Mouse (Mus musculus) MEL (cell line): ENCODE data around the gene Runx1. TPM values are rescaled to one million over a fixed set of nuclear protein-coding genes. Genes with fewer than 3 reads are reported as not detected.

Experiments used
- DNase-seq: peaks from one replicate; pipeline ENCODE4 v3.0.0; 2011; ENCODE audit warnings: low read depth, low spot score
- H3K27ac ChIP-seq: 2 replicates; pipeline ENCODE4 v1.5.1; 2012; ENCODE audit warnings: low read depth, mild to moderate bottlenecking, control low read depth, low read length, moderate library complexity; ENCODE audit not compliant: control insufficient read depth
- H3K27me3 ChIP-seq, 2 experiments: fragments of 150-350 bp in 1 of 2; sonication (generic) in 1 of 2; 2 replicates each; pipeline ENCODE4 v1.6.1; 2012; ENCODE audit warnings: low read length in 2 of 2, mild to moderate bottlenecking in 2 of 2, improper control_type of control experiment in 1 of 2, moderate library complexity in 1 of 2; ENCODE audit not compliant: insufficient read depth in 2 of 2, control insufficient read depth in 1 of 2
- H3K36me3 ChIP-seq, 2 experiments: 2 replicates each; pipeline ENCODE4 v1.6.1; 2012 to 2014; ENCODE audit warnings: low read length in 2 of 2, improper control_type of control experiment in 1 of 2, inconsistent platforms in 1 of 2, mild to moderate bottlenecking in 1 of 2; ENCODE audit not compliant: insufficient read depth in 2 of 2, control insufficient read depth in 1 of 2
- H3K4me1 ChIP-seq, 2 experiments: fragments of 150-350 bp in 1 of 2; sonication (generic) in 1 of 2; 2 replicates each; pipeline ENCODE4 v1.6.1; 2012; ENCODE audit warnings: low read length in 2 of 2, improper control_type of control experiment in 1 of 2, mild to moderate bottlenecking in 1 of 2; ENCODE audit not compliant: insufficient read depth in 2 of 2, control insufficient read depth in 1 of 2
- H3K4me3 ChIP-seq, 2 experiments: fragments of 150-350 bp in 1 of 2; sonication (generic) in 1 of 2; 2 replicates each; pipeline ENCODE4 v1.5.1; 2012; ENCODE audit warnings: low read depth in 2 of 2, low read length in 2 of 2, mild to moderate bottlenecking in 2 of 2, moderate library complexity in 2 of 2, control low read depth in 1 of 2, improper control_type of control experiment in 1 of 2; ENCODE audit not compliant: control insufficient read depth in 1 of 2, insufficient read depth in 1 of 2
- H3K79me2 ChIP-seq: 2 replicates; pipeline ENCODE4 v1.6.1; 2012; ENCODE audit warnings: mild to moderate bottlenecking, low read length, moderate library complexity; ENCODE audit not compliant: control insufficient read depth, poor library complexity, insufficient read depth
- H3K9ac ChIP-seq: 2 replicates; pipeline ENCODE4 v1.6.1; 2012; ENCODE audit warnings: low read depth, mild to moderate bottlenecking, control low read depth, low read length, moderate library complexity; ENCODE audit not compliant: control insufficient read depth, poor library complexity, severe bottlenecking
- H3K9me3 ChIP-seq: fragments of 150-350 bp; sonication (generic); replicated peaks from 2 replicates; pipeline ENCODE4 v1.6.1; 2012; ENCODE audit warnings: mild to moderate bottlenecking, low read length, improper control_type of control experiment, moderate library complexity; ENCODE audit not compliant: insufficient read depth
- BHLHE40 ChIP-seq: IDR thresholded peaks from 2 replicates; pipeline ENCODE4 v1.6.1; 2012; ENCODE audit warnings: low read depth, mild to moderate bottlenecking, inconsistent platforms, low read length, improper control_type of control experiment, borderline replicate concordance
- CHD1 ChIP-seq: IDR thresholded peaks from 2 replicates; pipeline ENCODE4 v1.6.1; 2012; ENCODE audit warnings: low read depth, mild to moderate bottlenecking, inconsistent platforms, low read length, improper control_type of control experiment
- CHD2 ChIP-seq: IDR thresholded peaks from 2 replicates; pipeline ENCODE4 v1.6.1; 2011; ENCODE audit warnings: low read length, improper control_type of control experiment
- ELF1 ChIP-seq: IDR thresholded peaks from 2 replicates; pipeline ENCODE4 v1.6.1; 2014; ENCODE audit warnings: low read depth, mild to moderate bottlenecking, inconsistent platforms, low read length, improper control_type of control experiment, moderate library complexity
- EP300 ChIP-seq, 2 experiments: IDR thresholded peaks; 2 replicates each; pipeline ENCODE4 v1.6.1; 2011; ENCODE audit warnings: improper control_type of control experiment in 2 of 2, low read length in 2 of 2, low read depth in 1 of 2, mild to moderate bottlenecking in 1 of 2
- ETS1 ChIP-seq: IDR thresholded peaks from 2 replicates; pipeline ENCODE4 v1.6.1; 2012; ENCODE audit warnings: low read depth, mild to moderate bottlenecking, inconsistent platforms, low read length, improper control_type of control experiment, moderate library complexity
- GABPA ChIP-seq: IDR thresholded peaks from 2 replicates; pipeline ENCODE4 v1.6.1; 2012; ENCODE audit warnings: low read depth, mild to moderate bottlenecking, inconsistent platforms, low read length, improper control_type of control experiment, moderate library complexity
- GATA1 ChIP-seq: IDR thresholded peaks from 2 replicates; pipeline ENCODE4 v1.6.1; 2011; ENCODE audit warnings: low read depth, low read length, improper control_type of control experiment
- HCFC1 ChIP-seq: IDR thresholded peaks from 2 replicates; pipeline ENCODE4 v1.6.1; 2012; ENCODE audit warnings: low read depth, mild to moderate bottlenecking, inconsistent platforms, low read length, improper control_type of control experiment, moderate library complexity
- JUND ChIP-seq: IDR thresholded peaks from 2 replicates; pipeline ENCODE4 v1.6.1; 2011; ENCODE audit warnings: low read depth, mild to moderate bottlenecking, improper control_type of control experiment, low read length
- KAT2A ChIP-seq: conservative IDR thresholded peaks from 2 replicates; pipeline ENCODE4 v1.6.1; 2012; ENCODE audit warnings: low read depth, low read length, improper control_type of control experiment, inconsistent platforms
- MAFK ChIP-seq: IDR thresholded peaks from 2 replicates; pipeline ENCODE4 v1.6.1; 2011; ENCODE audit warnings: low read depth, mild to moderate bottlenecking, low read length, improper control_type of control experiment, borderline replicate concordance
- MAX ChIP-seq: IDR thresholded peaks from 2 replicates; pipeline ENCODE4 v1.6.1; 2011; ENCODE audit warnings: low read length, improper control_type of control experiment
- MAZ ChIP-seq: IDR thresholded peaks from 2 replicates; pipeline ENCODE4 v1.6.1; 2012; ENCODE audit warnings: low read depth, mild to moderate bottlenecking, inconsistent platforms, low read length, improper control_type of control experiment
- MEF2A ChIP-seq: IDR thresholded peaks from 2 replicates; pipeline ENCODE4 v1.6.1; 2014; ENCODE audit warnings: low read depth, mild to moderate bottlenecking, inconsistent platforms, low read length, improper control_type of control experiment; ENCODE audit not compliant: poor library complexity, insufficient replicate concordance, severe bottlenecking; ENCODE audit errors: extremely low read depth
- MXI1 ChIP-seq: IDR thresholded peaks from 2 replicates; pipeline ENCODE4 v1.6.1; 2011; ENCODE audit warnings: mild to moderate bottlenecking, low read depth, low read length, improper control_type of control experiment
- MYC ChIP-seq: IDR thresholded peaks from 2 replicates; pipeline ENCODE4 v1.6.1; 2011; ENCODE audit warnings: low read depth, mild to moderate bottlenecking, low read length, improper control_type of control experiment, moderate library complexity
- NRF1 ChIP-seq: IDR thresholded peaks from 2 replicates; pipeline ENCODE4 v1.6.1; 2014; ENCODE audit warnings: low read depth, mild to moderate bottlenecking, inconsistent platforms, low read length, improper control_type of control experiment, moderate library complexity; ENCODE audit not compliant: poor library complexity, insufficient read depth, severe bottlenecking
- POLR2A ChIP-seq, 2 experiments: IDR thresholded peaks; 2 replicates each; pipeline ENCODE4 v1.6.1; 2011 to 2012; ENCODE audit warnings: low read length in 2 of 2, mild to moderate bottlenecking in 2 of 2, control low read depth in 1 of 2, improper control_type of control experiment in 1 of 2, low read depth in 1 of 2, moderate library complexity in 1 of 2; ENCODE audit not compliant: control insufficient read depth in 1 of 2, insufficient read depth in 1 of 2, poor library complexity in 1 of 2
- POLR2AphosphoS2 ChIP-seq: IDR thresholded peaks from 2 replicates; pipeline ENCODE4 v1.6.1; 2011; ENCODE audit warnings: low read length, improper control_type of control experiment
- RAD21 ChIP-seq: IDR thresholded peaks from 2 replicates; pipeline ENCODE4 v1.6.1; 2011; ENCODE audit warnings: mild to moderate bottlenecking, low read depth, low read length, improper control_type of control experiment
- RCOR1 ChIP-seq: IDR thresholded peaks from 2 replicates; pipeline ENCODE4 v1.6.1; 2012; ENCODE audit warnings: low read depth, mild to moderate bottlenecking, inconsistent platforms, low read length, improper control_type of control experiment
- SIN3A ChIP-seq: IDR thresholded peaks from 2 replicates; pipeline ENCODE4 v1.6.1; 2012; ENCODE audit warnings: low read length, improper control_type of control experiment, inconsistent platforms
- SMC3 ChIP-seq: IDR thresholded peaks from 2 replicates; pipeline ENCODE4 v1.6.1; 2011; ENCODE audit warnings: low read depth, low read length, improper control_type of control experiment
- TAL1 ChIP-seq: IDR thresholded peaks from 2 replicates; pipeline ENCODE4 v1.6.1; 2012; ENCODE audit warnings: mild to moderate bottlenecking, inconsistent platforms, low read length, moderate library complexity, mixed read lengths
- TBP ChIP-seq: IDR thresholded peaks from 2 replicates; pipeline ENCODE4 v1.8.0; 2011; ENCODE audit warnings: low read depth, low read length, improper control_type of control experiment
- TCF12 ChIP-seq: IDR thresholded peaks from 2 replicates; pipeline ENCODE4 v1.6.1; 2014; ENCODE audit warnings: low read depth, mild to moderate bottlenecking, inconsistent platforms, low read length, improper control_type of control experiment, moderate library complexity
- UBTF ChIP-seq: IDR thresholded peaks from 2 replicates; pipeline ENCODE4 v1.6.1; 2012; ENCODE audit warnings: low read depth, mild to moderate bottlenecking, inconsistent platforms, low read length, improper control_type of control experiment, moderate library complexity, borderline replicate concordance; ENCODE audit not compliant: insufficient read depth
- USF1 ChIP-seq: IDR thresholded peaks from 2 replicates; pipeline ENCODE4 v1.6.1; 2014; ENCODE audit warnings: low read depth, mild to moderate bottlenecking, inconsistent platforms, low read length, improper control_type of control experiment, moderate library complexity
- USF2 ChIP-seq, 2 experiments: IDR thresholded peaks; 2 replicates each; pipeline ENCODE4 v1.6.1; 2011 to 2012; ENCODE audit warnings: improper control_type of control experiment in 2 of 2, low read length in 2 of 2, borderline replicate concordance in 1 of 2, inconsistent platforms in 1 of 2, low read depth in 1 of 2, mild to moderate bottlenecking in 1 of 2; ENCODE audit not compliant: insufficient read depth in 1 of 2
- ZC3H11A ChIP-seq: IDR thresholded peaks from 2 replicates; pipeline ENCODE4 v1.6.1; 2012; ENCODE audit warnings: low read depth, mild to moderate bottlenecking, inconsistent platforms, low read length, improper control_type of control experiment
- ZKSCAN1 ChIP-seq: IDR thresholded peaks from 2 replicates; pipeline ENCODE4 v1.6.1; 2012; ENCODE audit warnings: low read depth, mild to moderate bottlenecking, inconsistent platforms, low read length, improper control_type of control experiment, moderate library complexity
- ZMIZ1 ChIP-seq: IDR thresholded peaks from 2 replicates; pipeline ENCODE4 v1.6.1; 2012; ENCODE audit warnings: low read depth, mild to moderate bottlenecking, inconsistent platforms, low read length, improper control_type of control experiment, moderate library complexity
- ZNF384 ChIP-seq: IDR thresholded peaks from 2 replicates; pipeline ENCODE4 v1.6.1; 2012; ENCODE audit warnings: low read depth, mild to moderate bottlenecking, inconsistent platforms, low read length, improper control_type of control experiment
- polyA plus RNA-seq, 2 experiments: library from polyadenylated mRNA; stranded (reverse) in 1 of 2; unstranded in 1 of 2; fragments of >175 nt in 1 of 2; fragments of >200 nt in 1 of 2; gene quantifications; 2 replicates each; pipeline versions ENCODE4 v1.2.1 to v1.2.4; 2012; ENCODE audit warnings: low replicate concordance in 2 of 2, low read depth in 1 of 2; ENCODE audit not compliant: insufficient read length in 2 of 2, insufficient read depth in 1 of 2, missing spikeins in 1 of 2
- total RNA-seq: library from RNA; depleted of rRNA; stranded (reverse); fragments of 300-350 nt; gene quantifications from 2 replicates; pipeline ENCODE4 v1.2.3, GENCODE M21; 2012

Gene Runx1
- total and polyA plus RNA-seq, 3 experiments: 14.3 to 23.5 TPM; not detected in 1

DNA sequence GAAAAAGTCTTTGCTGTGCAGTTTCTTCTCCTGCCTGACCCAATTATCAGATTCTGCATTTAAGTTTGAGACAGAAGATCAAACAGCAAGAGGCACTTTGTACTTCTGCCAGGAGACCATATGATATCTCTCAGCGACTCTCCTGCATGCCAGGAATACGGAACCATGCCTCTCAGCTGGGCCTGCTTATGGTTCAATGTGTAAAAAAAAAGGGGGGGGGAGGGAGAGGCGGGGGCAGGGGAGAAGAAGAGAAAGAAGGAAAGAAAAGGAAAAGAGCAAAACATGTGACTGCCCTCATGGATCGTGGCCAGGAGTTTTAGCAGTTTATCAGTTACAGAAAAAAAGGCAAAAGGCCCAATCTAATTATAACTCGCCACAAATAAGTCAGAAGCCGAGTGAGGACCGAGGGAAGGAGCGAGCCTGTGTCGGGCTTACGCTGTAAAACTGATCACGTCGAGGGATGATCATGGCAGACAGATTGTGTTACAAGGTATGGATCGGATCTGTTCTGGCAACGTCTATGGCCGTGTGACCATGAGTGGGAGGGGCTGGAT, 63.9 kb downstream of the Runx1 start:
- Histone ChIP-seq H3K36me3 (peaks cover under 1 to 46% of the 10 kb centered on the region in 2 experiments; a peak in 3 of 4 replicates), H3K27ac (peak overlapping the region; percentile 79), H3K9me3 (no peaks in the 10 kb centered on the region), H3K4me3 (peak overlapping the region; percentile 14 to 34), H3K27me3 (no peaks in the 10 kb centered on the region), H3K9ac (peak overlapping the region; percentile 43)
- DNase-seq: peak; percentile 91
- 0 out of 2 replicates have a peak, but pooled peaks have one; percentile 79 for TF ChIP-seq MAZ
- peak; percentile 37; the same call in 1 of the 2 replicates for TF ChIP-seq TBP
- TF ChIP-seq RAD21: no peak
- TF ChIP-seq NRF1: no peak
- TF ChIP-seq MAX: peak; percentile 78
- TF ChIP-seq KAT2A: no peak
- TF ChIP-seq POLR2AphosphoS2: no peak
- TF ChIP-seq POLR2A (IDR thresholded peaks at IDR 0.05; ENCODE audit: control insufficient read depth in 1 of 2, insufficient read depth in 1 of 2, low read depth in 1 of 2, low read length in 2 of 2, poor library complexity in 1 of 2): peak in 1 of 2 experiments; percentile 43; a peak in 1 of 4 replicates
- TF ChIP-seq USF2 (IDR thresholded peaks at IDR 0.05; ENCODE audit: borderline replicate concordance in 1 of 2, insufficient read depth in 1 of 2, low read depth in 1 of 2, low read length in 2 of 2): 0 out of 4 replicates have a peak, but pooled peaks of 1 of the 2 experiments have one; percentile 4
- no peak for TF ChIP-seq TAL1
- no peak for TF ChIP-seq ZC3H11A
- peak; percentile 77 for TF ChIP-seq USF1
- no peak for TF ChIP-seq CHD1
- TF ChIP-seq BHLHE40: no peak
- TF ChIP-seq CHD2: no peak
- TF ChIP-seq HCFC1: no peak
- TF ChIP-seq GATA1: peak; percentile 41; the same call in 1 of the 2 replicates
- TF ChIP-seq UBTF: 0 out of 2 replicates have a peak, but pooled peaks have one; percentile 53
- TF ChIP-seq SMC3: no peak
- peak; percentile 72 for TF ChIP-seq MYC
- no peak for TF ChIP-seq JUND
- peak; percentile 88 for TF ChIP-seq ZNF384
- TF ChIP-seq TCF12: peak; percentile 59; the same call in 1 of the 2 replicates
- no peak for TF ChIP-seq GABPA
- TF ChIP-seq MEF2A: peak; percentile 92; the same call in 1 of the 2 replicates
- peak; percentile 39; the same call in 1 of the 2 replicates for TF ChIP-seq MAFK
- peak; percentile 69 for TF ChIP-seq RCOR1
- peak; percentile 93 for TF ChIP-seq SIN3A
- peak; percentile 95 for TF ChIP-seq MXI1
- TF ChIP-seq ETS1: peak; percentile 100
- no peak; the same call in 1 of the 2 replicates for TF ChIP-seq ZKSCAN1
- no peak for TF ChIP-seq ZMIZ1
- peak; percentile 46; the same call in 1 of the 2 replicates for TF ChIP-seq ELF1
- TF ChIP-seq EP300 (IDR thresholded peaks at IDR 0.05; ENCODE audit: low read depth in 1 of 2, low read length in 2 of 2): peak in 1 of 2 experiments; percentile 75
- TF ChIP-seq, all 39 proteins: peak for 19
- Histone ChIP-seq H3K79me2 (peaks cover 14% of the 10 kb centered on the region), H3K4me1 (peaks cover 28 to 52% of the 10 kb centered on the region in 2 experiments)
